8 mouse cellular contexts compared by ENCODE assay signal in the genomic region with DNA sequence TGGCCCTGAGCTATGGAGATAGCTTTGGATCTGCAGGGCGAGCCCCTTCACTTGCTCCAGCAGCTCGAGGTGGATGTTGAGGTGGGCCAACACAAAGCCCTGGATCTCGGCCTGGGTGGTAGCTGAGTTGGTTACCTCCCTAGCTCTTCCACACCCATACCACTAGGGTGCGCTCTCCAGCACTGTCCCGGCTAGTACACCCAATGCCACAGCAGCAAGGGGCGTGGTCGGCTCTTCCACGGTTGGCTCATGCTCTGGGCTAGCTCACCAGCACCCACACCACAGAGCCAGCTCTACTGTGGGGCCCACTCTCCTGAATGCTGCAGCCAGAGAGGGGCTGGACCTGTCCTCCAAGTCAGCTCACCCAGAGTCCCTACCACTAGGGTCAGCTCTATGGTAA. TPM values are rescaled to one million over a fixed set of nuclear protein-coding genes. Genes with fewer than 3 reads are reported as not detected.
A peak's percentile ranks its signal among the peaks of the same experiment; 100 is the strongest.
DNase-seq lines count a peak whose midpoint lies in the region; ATAC-seq lines count a peak whose summit lies in the region.

No protein-coding gene starts in this region.

- ATAC-seq in erythroid progenitor cell, adult 5-6 weeks (replicated peaks; ENCODE audit: low FRiP score, poor library complexity, severe bottlenecking): peak; percentile 79
- ATAC-seq in monocyte, adult 5-6 weeks (replicated peaks; ENCODE audit: insufficient number of reproducible peaks, low FRiP score, low TSS enrichment, poor library complexity, severe bottlenecking): peak; percentile 56; the same call in 1 of the 2 replicates

- DNase-seq in ovary, adult 18-20 months (ENCODE audit: low spot score): peak; percentile 19
- DNase-seq in ovary, postnatal 10 days (ENCODE audit: low spot score): no peak
- DNase-seq in adrenal gland, adult 2 months: peak; percentile 75
- DNase-seq in kidney, postnatal 4 days: peak; percentile 65 to 72
- DNase-seq in thymus, postnatal 36 days: peak; percentile 70 to 77
- DNase-seq in frontal cortex, postnatal 10 days (ENCODE audit: low spot score in 2 of 2): no peak

RNA-seq across cellular contexts. Expression of gene Wnt8b, which starts 6.0 kb away (rescaled TPM):
- under 1 TPM; 0.12 to 0.17 TPM for total RNA-seq in adrenal gland, adult 2 months (2021)
- polyA plus RNA-seq in adrenal gland, adult 2 months (2012; rRNA removed): 0.02 and 0.11 TPM in 2 replicates
- not detected in 2 replicates for total RNA-seq in erythroid progenitor cell, adult 5-6 weeks (2015; ENCODE audit: low replicate concordance)
- total RNA-seq in erythroid progenitor cell, adult 5-6 weeks (2017; ENCODE audit: low replicate concordance): not detected in 2 replicates
- total RNA-seq in monocyte, adult 5-6 weeks (2017): not detected in 3 replicates

RNA-seq across cellular contexts. Expression of gene Sec31b, which starts 58.4 kb away (rescaled TPM):
- 1 to 10 TPM; 3.4 to 4.8 TPM for total RNA-seq in adrenal gland, adult 2 months (2021)
- polyA plus RNA-seq in adrenal gland, adult 2 months (2012; rRNA removed): 11.6 and 12.8 TPM in 2 replicates
- total RNA-seq in erythroid progenitor cell, adult 5-6 weeks (2015; ENCODE audit: low replicate concordance): 0.36 and 1.3 TPM in 2 replicates
- 0.26 TPM in 1 of 2 replicates, not detected in the other for total RNA-seq in erythroid progenitor cell, adult 5-6 weeks (2017; ENCODE audit: low replicate concordance)
- 1.4 to 2.1 TPM (median 1.8 TPM) in 3 replicates for total RNA-seq in monocyte, adult 5-6 weeks (2017)

Comparison
In these comparisons a context has a peak if more than half of its experiments do, and no peak if none do; other contexts are left out.
1. DNase-seq: peak in ovary, adult 18-20 months (single experiment), adrenal gland, adult 2 months (single experiment), kidney, postnatal 4 days (2 of 2) and thymus, postnatal 36 days (2 of 2); none in ovary, postnatal 10 days (single experiment) and frontal cortex, postnatal 10 days (0 of 2).